9 mouse cellular contexts compared by ENCODE assay signal in the genomic region with DNA sequence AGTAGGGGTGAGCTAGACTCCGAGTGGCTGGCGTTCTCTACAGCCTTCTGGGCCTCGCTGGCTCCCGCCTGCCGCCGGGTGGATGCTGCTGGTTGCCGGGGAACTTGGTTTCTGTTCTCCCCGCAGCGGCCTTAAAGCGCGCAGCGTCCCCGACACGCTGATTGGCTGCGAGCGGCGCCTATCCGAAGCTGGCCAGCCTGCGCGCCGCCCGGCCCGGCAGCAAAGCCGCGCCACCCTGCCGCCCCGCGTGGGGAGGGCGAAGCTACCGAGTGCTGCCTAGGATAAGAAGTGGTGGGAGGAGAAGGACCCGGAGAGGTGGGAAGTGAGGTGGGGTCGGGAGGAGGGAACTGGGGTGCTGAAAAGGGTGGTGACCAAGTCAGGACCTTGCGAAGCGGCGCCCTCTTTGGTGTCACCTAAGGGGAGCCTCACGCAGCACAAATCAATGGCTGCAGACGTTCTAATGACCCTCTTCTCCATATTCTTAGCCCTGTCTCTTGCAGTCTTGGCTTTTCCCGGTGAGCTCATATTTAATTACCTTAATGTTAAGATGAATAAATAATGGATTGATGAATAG. TPM values are rescaled to one million over a fixed set of nuclear protein-coding genes. Genes with fewer than 3 reads are reported as not detected.
DNase-seq lines count a peak whose midpoint lies in the region; ATAC-seq and TF ChIP-seq lines count a peak whose summit lies in the region.
"Had no signal": no experiment of that assay in that cellular context is flagged by ENCODE, and none has a peak within 500 bp of the region (broad histone marks: within the 10 kb centered on the region; RNA-seq: fewer than 3 reads in every experiment).

No protein-coding gene starts in this region.

- peaks cover 2% of the 10 kb centered on the region; the same call in 1 of the 2 replicates for H3K4me1 ChIP-seq in bone marrow macrophage, adult 2 months (ENCODE audit: control insufficient read depth, insufficient read depth, low read length)
- H3K4me1 ChIP-seq in hindbrain, embryonic 16.5 days (ENCODE audit: control insufficient read depth, insufficient read depth, low read depth, low read length), result peaks cover 9% of the 10 kb centered on the region
- H3K4me1 ChIP-seq in liver, embryonic 12.5 days, result peaks cover 29% of the 10 kb centered on the region

- peak overlapping the region; percentile 54 for H3K4me3 ChIP-seq in bone marrow macrophage, adult 2 months (ENCODE audit: insufficient read depth, low read length)
- H3K4me3 ChIP-seq in hindbrain, embryonic 16.5 days (ENCODE audit: low read length), result peak overlapping the region; percentile 38
- peak overlapping the region; percentile 47 for H3K4me3 ChIP-seq in liver, embryonic 12.5 days
- peak overlapping the region; percentile 100 for H3K4me3 ChIP-seq in myocyte

- under 1% methylated on average over 38 of the region's 38 CpGs for WGBS in hindbrain, embryonic 16.5 days
- under 1% methylated on average over 33 of the region's 38 CpGs for whole genome bisulfite sequencing in liver, embryonic 12.5 days (ENCODE audit: insufficient replicate concordance)

- H3ac ChIP-seq in myocyte (ENCODE audit: control insufficient read depth, insufficient read length), result peak overlapping the region; percentile 96

- no peak for ATAC-seq in cerebellum, adult (ENCODE audit: insufficient number of reproducible peaks, low FRiP score, low TSS enrichment)
- ATAC-seq in hindbrain, embryonic 16.5 days, result peak; percentile 68
- ATAC-seq in liver, embryonic 12.5 days, result peak; percentile 60

- no peak overlapping the region for H3K27ac ChIP-seq in bone marrow macrophage, adult 2 months (ENCODE audit: insufficient read depth, low read depth, low read length)
- H3K27ac ChIP-seq in hindbrain, embryonic 16.5 days (ENCODE audit: low read depth, low read length), result no peak overlapping the region
- no peak overlapping the region for H3K27ac ChIP-seq in liver, embryonic 12.5 days

- no peak for TF ChIP-seq CTCF in bone marrow macrophage, adult 2 months (IDR thresholded peaks at IDR 0.05; ENCODE audit: low read depth, low read length)

- peaks cover 80% of the 10 kb centered on the region for H3K27me3 ChIP-seq in hindbrain, embryonic 16.5 days (replicated peaks; ENCODE audit: control insufficient read depth, insufficient read depth, low read length)
- peaks cover 97% of the 10 kb centered on the region for H3K27me3 ChIP-seq in liver, embryonic 12.5 days (replicated peaks)
- no peaks in the 10 kb centered on the region for H3K27me3 ChIP-seq in myocyte (ENCODE audit: control insufficient read depth, insufficient read depth, insufficient read length)

- H3K4me2 ChIP-seq in hindbrain, embryonic 16.5 days (ENCODE audit: low read length), result peak overlapping the region; percentile 53
- H3K4me2 ChIP-seq in liver, embryonic 12.5 days, result peak overlapping the region; percentile 68
- peak overlapping the region; percentile 79 for H3K4me2 ChIP-seq in myocyte (ENCODE audit: low read depth)

- no peaks in the 10 kb centered on the region for H3K36me3 ChIP-seq in hindbrain, embryonic 16.5 days (ENCODE audit: control insufficient read depth, insufficient read depth, low read length)
- no peaks in the 10 kb centered on the region for H3K36me3 ChIP-seq in liver, embryonic 12.5 days
- H3K36me3 ChIP-seq in myocyte (ENCODE audit: control insufficient read depth, insufficient read depth), result peaks cover 7% of the 10 kb centered on the region

- peaks cover 56% of the 10 kb centered on the region for H3K79me2 ChIP-seq in myocyte (ENCODE audit: control insufficient read depth, insufficient read depth)

- DNase-seq in cerebellum, postnatal 14 days, result peak; percentile 43 to 48
- DNase-seq in gastrocnemius, postnatal 10 days, result peak; percentile 90
- DNase-seq in thymus, postnatal 10 days (ENCODE audit: low spot score in 2 of 2), result peak; percentile 49 to 59

- TF ChIP-seq POLR2A in bone marrow macrophage, adult 2 months (IDR thresholded peaks at IDR 0.05; ENCODE audit: borderline replicate concordance, low read depth, low read length), result no peak
- peak; percentile 99 for TF ChIP-seq POLR2A in myocyte (IDR thresholded peaks at IDR 0.05; ENCODE audit: insufficient read length, low read depth)

- H3K9ac ChIP-seq in hindbrain, embryonic 16.5 days (ENCODE audit: low read depth, low read length), result no peak overlapping the region
- no peak overlapping the region for H3K9ac ChIP-seq in liver, embryonic 12.5 days

- no peaks in the 10 kb centered on the region for H3K9me3 ChIP-seq in hindbrain, embryonic 16.5 days (ENCODE audit: control insufficient read depth, low read length)
- no peaks in the 10 kb centered on the region for H3K9me3 ChIP-seq in liver, embryonic 12.5 days (replicated peaks)

TF ChIP-seq in myocyte, 11 proteins besides CTCF, POLR2A, EP300 and RAD21:
- no peak for TF ChIP-seq MAX (IDR thresholded peaks at IDR 0.05; ENCODE audit: low read depth)
- TF ChIP-seq POLR2AphosphoS2 (IDR thresholded peaks at IDR 0.05; ENCODE audit: insufficient read length, low read depth), result peak; percentile 97
- TF ChIP-seq CEBPB (IDR thresholded peaks at IDR 0.05; ENCODE audit: insufficient read depth, poor library complexity, severe bottlenecking), result no peak
- TF ChIP-seq TCF3 (IDR thresholded peaks at IDR 0.05; ENCODE audit: insufficient read length, low read depth), result no peak
- peak; percentile 8 for TF ChIP-seq REST (IDR thresholded peaks at IDR 0.05; ENCODE audit: insufficient read depth, insufficient read length)
- TF ChIP-seq SRF (IDR thresholded peaks at IDR 0.05; ENCODE audit: control insufficient read depth, insufficient read length, low read depth), result no peak
- peak in 1 of 3 experiments; percentile 28 for TF ChIP-seq MYOG (IDR thresholded peaks at IDR 0.05; ENCODE audit: control insufficient read depth in 1 of 3, insufficient read depth in 1 of 3, insufficient read length in 2 of 3, low read depth in 2 of 3)
- no peak for TF ChIP-seq USF1 (IDR thresholded peaks at IDR 0.05; ENCODE audit: low read depth)
- TF ChIP-seq TCF12 (IDR thresholded peaks at IDR 0.05; ENCODE audit: insufficient read depth, poor library complexity, severe bottlenecking), result no peak
- peak; percentile 20 for TF ChIP-seq E2F4 (IDR thresholded peaks at IDR 0.05; ENCODE audit: insufficient read depth)
- peak in 1 of 3 experiments; percentile 12 for TF ChIP-seq MYOD1 (IDR thresholded peaks at IDR 0.05; ENCODE audit: control insufficient read depth in 1 of 3, insufficient read length in 2 of 3, low read depth in 2 of 3)

RNA-seq across cellular contexts. Expression of a gene that starts 7.0 kb away (rescaled TPM):
- 0.59 TPM in 1 of 2 replicates, not detected in the other for polyA plus RNA-seq in bone marrow macrophage, adult 2 months (2012; ENCODE audit: insufficient read depth, insufficient read length, missing spikeins)
- 10 to 100 TPM; 38.1 to 44.1 TPM for total RNA-seq in gastrocnemius, postnatal 10 days (2021)
- 0.58 and 1.5 TPM in 2 replicates for polyA plus RNA-seq in hindbrain, embryonic 16.5 days (2015; fragmentation: Nextera tagmentation; extraction: Ambion mirVana)
- polyA plus RNA-seq in liver, embryonic 12.5 days (2016; fragmentation: Nextera tagmentation; extraction: Ambion mirVana), result 0.19 and 1.1 TPM in 2 replicates
- 71.7 TPM for polyA plus RNA-seq in myocyte (2012; fragmentation: generic; extraction: Trizol)
- total RNA-seq: neutrophil, adult 5-6 weeks had no signal

Comparison
In these comparisons a context has a peak if more than half of its experiments do, and no peak if none do; other contexts are left out.
1. H3K4me3 ChIP-seq: peak in every context shown above with its lines; median percentile 100 in myocyte; 54 in bone marrow macrophage, adult 2 months; 47 in liver, embryonic 12.5 days; 38 in hindbrain, embryonic 16.5 days.
2. RNA of a gene that starts 7.0 kb away (polyA plus RNA-seq): 71.7 TPM in myocyte (single experiment); 0.58 to 1.5 TPM in hindbrain, embryonic 16.5 days, 0.19 to 1.1 TPM in liver, embryonic 12.5 days and 0.59 TPM in bone marrow macrophage, adult 2 months; every median in the first group is over 10 times any median in the second.
3. Peak in every context shown above with its lines, with median percentiles within 50 percentile points of each other: DNase-seq and H3K4me2 ChIP-seq.